Mouse (Mus musculus): Measurements from ENCODE around the gene Olfr347. TPM values are rescaled to one million over a fixed set of nuclear protein-coding genes. Genes with fewer than 3 reads are reported as not detected.

Olfr347 gene
- polyA plus RNA-seq (2015; fragmentation: Nextera tagmentation; extraction: Ambion mirVana): not detected in 2 replicates

DNA sequence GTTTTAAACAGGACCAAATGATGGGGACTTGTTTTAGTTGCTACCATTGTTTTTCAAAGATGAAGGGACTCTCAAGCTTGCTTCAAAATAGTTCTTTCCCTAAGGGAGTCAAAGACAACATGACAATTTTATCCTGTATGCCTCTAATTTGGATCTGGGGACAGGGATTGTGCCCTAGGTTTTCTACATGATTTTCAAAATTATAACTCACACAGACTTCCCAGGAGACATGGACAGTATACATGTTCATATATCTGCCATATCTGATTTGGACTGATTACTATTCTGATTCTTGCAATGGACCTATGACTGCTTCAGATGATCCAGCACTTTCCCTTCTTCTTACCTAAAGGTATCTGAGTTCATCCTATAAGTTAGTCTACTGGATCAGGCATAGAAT lies at the start of gene Olfr347:
Gene Olfr347, plus strand, starts transcription at position 301 of the 400 bp plus-strand sequence.
- Histone ChIP-seq H3K36me3 (replicated peaks) (no peaks in the 10 kb centered on the region), H3K4me3 (no peak within 1 kb of the TSS), H3K4me2 (no peak within 1 kb of the TSS), H3K27me3 (replicated peaks) (no peaks in the 10 kb centered on the region), H3K9ac (no peak within 1 kb of the TSS), H3K9me3 (0 out of 2 replicates have a peak, but pooled peaks cover 3% of the 10 kb centered on the region), H3K4me1 (no peaks in the 10 kb centered on the region), H3K27ac (no peak within 1 kb of the TSS)
- no peak for ATAC-seq (replicated peaks)

DNA sequence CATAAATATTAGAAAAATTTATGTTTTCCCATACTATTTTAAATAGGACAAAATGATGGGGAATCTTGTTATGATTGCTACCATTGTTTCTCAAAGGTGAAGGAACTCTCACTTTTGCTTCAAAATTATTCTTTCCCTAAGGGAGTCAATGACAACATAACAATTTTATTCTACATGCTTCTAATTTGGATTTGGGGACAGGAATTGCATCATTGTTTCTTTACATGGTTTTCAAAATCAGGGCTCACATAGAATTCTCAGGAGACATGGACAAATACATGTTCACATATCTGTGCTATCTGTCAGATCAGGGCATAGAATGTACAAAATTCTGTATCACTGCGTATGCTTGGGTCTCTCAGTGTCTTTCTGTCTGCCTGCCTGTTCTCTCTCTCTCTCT lies 46.2 kb upstream of the Olfr347 start, which contains the start of gene Olfr346:
Gene Olfr346, plus strand, starts transcription at position 301 of the 400 bp plus-strand sequence.
- peaks cover 10% of the 10 kb centered on the region for H3K9me3 ChIP-seq
- no peak within 1 kb of the TSS for H3K4me3 ChIP-seq
- no peak within 1 kb of the TSS for H3K9ac ChIP-seq
- ATAC-seq (replicated peaks): no peak
- H3K27ac ChIP-seq: no peak within 1 kb of the TSS
- H3K36me3 ChIP-seq (replicated peaks): no peaks in the 10 kb centered on the region
- H3K4me1 ChIP-seq: no peaks in the 10 kb centered on the region
- no peak within 1 kb of the TSS for H3K4me2 ChIP-seq
- 87% methylated on average over 1 of the region's 1 CpGs for WGBS
- H3K27me3 ChIP-seq (replicated peaks): no peaks in the 10 kb centered on the region

DNA sequence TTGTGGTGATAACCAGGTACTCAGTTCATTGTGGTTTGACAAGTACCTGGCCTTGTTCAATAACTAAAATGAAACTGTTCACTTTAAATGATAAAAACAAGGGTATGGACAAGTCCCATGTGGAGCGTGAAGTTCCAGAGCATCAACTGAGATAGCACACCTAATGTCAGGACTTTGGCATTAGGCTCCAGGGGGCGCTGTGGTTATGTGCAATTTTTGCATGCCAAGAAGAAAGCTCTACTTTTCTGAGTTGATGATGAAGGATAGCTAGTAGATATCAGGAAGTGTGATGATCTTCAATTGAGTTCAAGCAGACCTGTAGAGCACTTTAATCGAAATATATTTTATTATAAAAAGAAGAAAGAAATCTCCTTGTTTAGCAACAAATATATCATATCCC lies 4.5 kb downstream of the Olfr347 start:
- H3K27ac ChIP-seq: no peak overlapping the region
- no peaks in the 10 kb centered on the region for H3K27me3 ChIP-seq (replicated peaks)
- no peak overlapping the region for H3K9ac ChIP-seq
- H3K4me3 ChIP-seq: no peak overlapping the region
- 51% methylated on average over 3 of the region's 3 CpGs for whole genome bisulfite sequencing
- ATAC-seq (replicated peaks): no peak
- H3K4me2 ChIP-seq: no peak overlapping the region
- H3K4me1 ChIP-seq: no peaks in the 10 kb centered on the region
- H3K36me3 ChIP-seq (replicated peaks): no peaks in the 10 kb centered on the region
- H3K9me3 ChIP-seq: no peaks in the 10 kb centered on the region

DNA sequence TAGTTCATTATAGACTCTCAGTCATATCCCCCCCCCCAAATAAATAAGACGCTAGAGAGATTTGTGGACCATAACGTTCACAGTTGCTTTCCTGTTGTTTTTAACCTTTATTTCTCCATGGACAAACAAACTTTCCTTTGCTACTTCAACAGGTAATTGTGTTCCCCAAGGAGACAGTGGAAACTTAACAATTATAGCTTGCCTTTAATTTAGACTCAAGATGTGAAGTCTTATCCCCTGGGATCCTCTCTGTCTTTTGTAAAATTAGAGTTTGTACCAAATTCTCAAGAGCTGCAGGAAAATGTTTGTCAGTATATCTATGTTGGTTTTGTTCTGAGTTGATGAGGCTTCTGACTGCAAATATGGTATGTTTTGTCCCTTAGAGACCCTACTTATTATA lies 52.3 kb downstream of the Olfr347 start, which contains the start of gene Olfr348:
Gene Olfr348, plus strand, starts transcription at position 301 of the 400 bp plus-strand sequence.
- H3K9me3 ChIP-seq: 0 out of 2 replicates have a peak, but pooled peaks cover 3% of the 10 kb centered on the region
- no peak within 1 kb of the TSS for H3K27ac ChIP-seq
- no peak within 1 kb of the TSS for H3K9ac ChIP-seq
- 74% methylated on average over 2 of the region's 2 CpGs for WGBS
- H3K4me1 ChIP-seq: no peaks in the 10 kb centered on the region
- H3K36me3 ChIP-seq (replicated peaks): no peaks in the 10 kb centered on the region
- H3K4me2 ChIP-seq: no peak within 1 kb of the TSS
- no peak within 1 kb of the TSS for H3K4me3 ChIP-seq
- no peaks in the 10 kb centered on the region for H3K27me3 ChIP-seq (replicated peaks)
- no peak for ATAC-seq (replicated peaks)

Other genes with a start within 250 kb of the Olfr347 start
- not detected in 2 replicates for gene Olfr341, start 249.4 kb upstream of the Olfr347 start, polyA plus RNA-seq (2015; fragmentation: Nextera tagmentation; extraction: Ambion mirVana)
- gene Olfr342, start 206.9 kb upstream of the Olfr347 start, polyA plus RNA-seq (2015; fragmentation: Nextera tagmentation; extraction: Ambion mirVana): not detected in 2 replicates
- gene Olfr344, start 165.2 kb upstream of the Olfr347 start, polyA plus RNA-seq (2015; fragmentation: Nextera tagmentation; extraction: Ambion mirVana): not detected in 2 replicates
- not detected in 2 replicates for gene Olfr345, start 91.9 kb upstream of the Olfr347 start, polyA plus RNA-seq (2015; fragmentation: Nextera tagmentation; extraction: Ambion mirVana)
- not detected in 2 replicates for gene Olfr346, start 46.1 kb upstream of the Olfr347 start, polyA plus RNA-seq (2015; fragmentation: Nextera tagmentation; extraction: Ambion mirVana)
- not detected in 2 replicates for gene Olfr348, start 52.4 kb downstream of the Olfr347 start, polyA plus RNA-seq (2015; fragmentation: Nextera tagmentation; extraction: Ambion mirVana)
- not detected in 2 replicates for gene Olfr50, start 58.6 kb downstream of the Olfr347 start, polyA plus RNA-seq (2015; fragmentation: Nextera tagmentation; extraction: Ambion mirVana)
- not detected in 2 replicates for gene Olfr3, start 85.1 kb downstream of the Olfr347 start, polyA plus RNA-seq (2015; fragmentation: Nextera tagmentation; extraction: Ambion mirVana)
- gene Olfr350, start 114.4 kb downstream of the Olfr347 start, polyA plus RNA-seq (2015; fragmentation: Nextera tagmentation; extraction: Ambion mirVana): not detected in 2 replicates
- gene Olfr351, start 130.8 kb downstream of the Olfr347 start, polyA plus RNA-seq (2015; fragmentation: Nextera tagmentation; extraction: Ambion mirVana): not detected in 2 replicates
- not detected in 2 replicates for gene Olfr352, start 136.6 kb downstream of the Olfr347 start, polyA plus RNA-seq (2015; fragmentation: Nextera tagmentation; extraction: Ambion mirVana)
- not detected in 2 replicates for gene Olfr353, start 161.0 kb downstream of the Olfr347 start, polyA plus RNA-seq (2015; fragmentation: Nextera tagmentation; extraction: Ambion mirVana)
- gene Olfr354, start 173.8 kb downstream of the Olfr347 start, polyA plus RNA-seq (2015; fragmentation: Nextera tagmentation; extraction: Ambion mirVana): not detected in 2 replicates
- gene Olfr355, start 197.0 kb downstream of the Olfr347 start, polyA plus RNA-seq (2015; fragmentation: Nextera tagmentation; extraction: Ambion mirVana): not detected in 2 replicates
- gene Olfr356, start 205.2 kb downstream of the Olfr347 start, polyA plus RNA-seq (2015; fragmentation: Nextera tagmentation; extraction: Ambion mirVana): not detected in 2 replicates